Mouse (Mus musculus) NIH3T3 (cell line): Measurements from ENCODE around the gene Pdap1.
"Not testable (repeated sequence)": the region's sequence is repeated elsewhere in the genome, so short reads cannot be mapped to it uniquely, and the experiment has no call there.

ENCODE experiments used
- DNase-seq: peaks from one replicate; pipeline ENCODE4 v3.0.0-alpha.2; 2012; ENCODE audit warnings: low read depth

The Pdap1 gene

DNA sequence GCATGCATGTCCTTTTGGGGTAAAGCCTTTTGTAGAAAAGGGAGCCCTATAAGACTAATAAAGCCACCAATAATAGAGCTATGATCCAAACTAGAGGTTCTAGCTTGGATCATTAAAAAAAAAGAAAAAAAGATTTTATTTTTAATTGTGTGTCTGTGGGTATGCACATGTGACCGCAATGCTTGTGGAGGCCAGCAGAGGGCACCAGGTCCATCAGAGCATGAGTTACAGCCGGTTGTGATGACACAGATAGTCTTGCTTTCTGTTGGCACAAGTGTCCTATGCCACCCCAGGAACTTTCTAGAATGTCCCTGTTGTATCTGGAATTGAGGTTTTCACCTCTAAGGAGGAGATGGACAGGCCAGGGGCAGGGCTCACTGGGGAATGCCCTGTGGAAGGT is 20.7 kb downstream of the Pdap1 start:
- peak; percentile 39 for DNase-seq

DNA sequence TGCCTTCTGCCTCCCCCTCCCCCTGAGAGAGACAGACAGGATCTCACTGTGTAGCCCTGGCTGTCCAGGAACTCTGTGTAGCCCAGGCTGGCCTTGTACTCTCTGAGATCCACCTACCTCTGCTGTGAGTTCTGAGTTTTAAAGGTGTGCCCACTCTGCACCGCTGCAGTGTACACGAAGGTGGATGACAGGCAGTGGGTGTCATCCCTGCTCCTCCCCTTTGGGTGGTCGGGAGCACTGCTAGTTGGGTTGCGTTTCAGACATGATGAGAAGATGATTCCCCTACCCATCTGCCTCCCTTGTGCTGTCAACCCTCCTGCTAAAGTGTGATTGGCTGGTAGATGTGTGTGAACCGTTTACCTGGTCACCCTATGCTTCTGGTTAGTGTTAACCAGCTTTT is 21.6 kb downstream of the Pdap1 start:
- no peak for DNase-seq

DNA sequence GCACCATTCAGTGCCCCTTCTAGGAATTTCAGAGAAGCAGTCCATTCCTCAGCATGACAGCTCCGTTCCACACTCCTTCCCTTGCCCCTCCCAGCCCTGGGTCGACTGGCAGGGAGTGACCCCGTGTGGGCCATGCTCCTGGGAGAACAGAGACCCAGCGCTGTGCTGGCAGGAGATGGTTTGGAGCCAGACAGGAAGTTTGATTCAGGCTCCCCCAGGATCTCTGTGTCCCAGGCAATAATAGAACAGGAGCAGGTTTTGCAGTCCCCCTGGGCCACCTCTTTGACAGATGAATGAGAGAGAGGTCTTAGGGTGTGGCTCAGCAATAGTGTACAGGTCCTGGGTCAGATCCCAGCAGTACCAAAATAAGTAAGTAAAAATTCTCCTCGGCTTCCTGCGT is 22.0 kb downstream of the Pdap1 start:
- DNase-seq = no peak

DNA sequence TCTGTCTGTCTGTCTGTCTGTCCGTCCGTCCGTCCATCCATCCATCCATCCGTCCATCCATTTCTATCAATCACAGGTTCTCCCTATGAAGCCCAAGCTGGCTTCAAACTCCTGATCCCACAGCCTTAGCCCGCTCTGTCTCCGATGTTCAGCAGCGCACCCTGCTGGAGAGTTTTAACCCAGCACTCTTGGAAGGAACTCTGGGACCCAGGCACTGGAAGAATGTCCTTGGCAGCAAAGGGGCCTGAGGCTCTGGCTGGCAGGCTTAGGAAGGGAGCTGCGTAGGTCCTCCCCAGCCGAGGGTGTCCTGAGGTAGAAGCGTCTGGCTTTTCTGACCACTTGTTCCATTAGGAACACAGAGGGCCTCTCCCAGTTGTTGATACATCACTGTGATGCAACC is 23.1 kb downstream of the Pdap1 start:
- peak; percentile 87 for DNase-seq

DNA sequence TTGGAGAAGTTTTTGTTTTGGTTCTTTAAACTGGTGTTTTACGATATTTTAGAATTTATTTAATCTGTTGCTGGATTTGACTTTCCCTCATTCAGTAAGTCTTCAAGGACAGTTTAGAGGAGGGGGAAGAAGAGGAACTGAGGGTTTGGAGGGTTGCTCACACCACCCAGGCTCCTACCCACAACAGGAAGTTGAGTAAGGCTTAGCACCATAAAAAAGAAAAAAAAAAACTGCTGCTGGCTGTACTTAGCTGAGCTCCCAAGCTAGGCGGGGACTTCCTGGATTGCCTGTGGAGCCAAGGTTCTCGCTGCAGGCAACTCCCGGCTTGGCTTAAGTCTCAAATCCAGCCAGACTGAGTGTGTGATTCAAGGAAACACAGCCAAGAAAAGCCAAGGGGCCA is 23.7 kb downstream of the Pdap1 start:
- DNase-seq = peak; percentile 92

DNA sequence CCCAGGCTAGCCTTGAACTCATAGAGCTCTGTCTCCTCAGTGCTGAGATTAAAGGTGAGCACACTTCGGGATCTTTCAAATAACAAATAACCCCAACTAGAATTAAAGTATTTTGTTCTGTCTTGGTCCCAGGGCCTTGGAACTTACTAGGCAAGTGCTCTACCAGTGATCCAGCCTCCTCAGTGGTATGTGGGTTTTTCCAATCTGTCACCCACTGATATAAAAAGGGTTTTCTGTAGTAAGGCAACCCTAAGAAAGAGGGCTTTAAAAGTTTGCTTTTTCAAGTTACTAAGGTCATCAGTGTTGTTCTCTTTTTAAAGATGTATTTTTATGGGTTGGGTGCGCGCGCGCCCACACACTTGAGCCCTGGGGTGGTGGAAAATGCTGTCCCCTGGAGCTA is 24.3 kb downstream of the Pdap1 start:
- no peak for DNase-seq

DNA sequence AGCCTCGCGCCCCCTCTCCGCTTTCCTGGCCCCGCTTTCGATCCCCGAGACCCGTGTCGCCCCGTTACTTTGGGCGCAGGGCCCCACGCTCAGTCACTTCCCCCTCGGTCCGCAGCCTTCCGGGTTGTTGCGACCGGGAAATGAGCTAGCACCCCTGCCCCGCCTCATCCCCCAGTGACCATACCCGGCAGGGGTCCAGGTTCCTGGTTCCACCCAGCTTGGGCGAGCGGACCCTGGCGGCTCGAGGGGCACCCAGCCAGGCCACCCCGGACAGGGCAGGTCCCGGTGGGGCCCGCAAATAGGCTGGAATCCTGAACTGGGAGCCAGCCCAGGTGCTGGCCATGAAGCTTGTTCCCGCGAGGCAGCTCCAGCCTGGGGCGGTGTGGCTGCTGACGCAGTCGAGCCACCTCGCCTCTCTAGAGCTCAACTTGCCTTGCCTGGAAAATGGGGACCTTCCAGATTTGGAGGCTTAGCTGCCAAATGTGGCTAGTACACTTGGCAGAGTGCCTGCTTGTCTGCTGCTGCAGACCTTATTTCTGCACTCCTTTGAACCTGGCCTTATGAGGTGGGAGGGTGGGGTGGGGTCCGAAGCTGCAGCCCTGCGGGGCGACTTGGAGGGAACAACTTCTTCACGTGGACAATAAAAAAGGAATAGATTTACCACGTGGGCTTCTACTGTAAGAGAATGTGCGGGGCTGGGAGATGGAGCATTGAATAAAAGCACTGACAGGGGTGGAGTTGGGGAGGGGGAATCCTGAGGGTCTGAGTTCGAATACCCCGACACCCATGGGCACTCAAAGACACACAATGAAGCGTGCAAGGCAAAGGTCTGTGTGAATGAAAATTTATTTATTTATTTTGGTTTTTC is 25.2 kb downstream of the Pdap1 start:
- DNase-seq = peak; percentile 80

DNA sequence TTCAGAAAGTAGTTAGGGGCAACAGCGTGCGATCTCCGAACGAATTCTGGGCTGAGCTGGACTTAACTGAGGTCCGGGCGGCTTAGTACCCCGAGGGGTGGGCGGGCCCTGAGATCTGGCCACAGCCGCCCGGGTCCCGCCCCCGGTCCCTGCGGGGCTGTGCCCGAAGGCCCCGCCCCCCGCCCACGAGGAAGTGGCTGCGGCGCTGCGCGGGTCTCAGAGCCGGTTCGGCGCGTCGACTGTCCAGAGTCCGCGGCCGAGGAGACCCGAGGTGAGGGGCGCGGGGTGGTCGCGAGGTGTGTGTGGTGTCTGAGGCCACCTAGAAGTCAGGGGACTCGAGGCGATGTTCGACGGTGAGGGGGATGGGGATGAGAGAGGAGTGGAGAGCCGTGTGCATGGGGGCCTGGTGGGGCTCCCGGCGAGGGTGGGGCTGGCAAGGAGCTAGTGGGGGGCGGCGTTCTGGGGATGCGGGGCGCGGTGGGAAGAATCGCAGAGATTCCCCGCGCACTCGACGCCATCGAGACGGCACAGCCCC is 25.9 kb downstream of the Pdap1 start, which contains the start of gene Arpc1b:
Gene Arpc1b, plus strand, starts transcription at position 145 of the 535 bp plus-strand sequence.
- DNase-seq = peak; percentile 91

DNA sequence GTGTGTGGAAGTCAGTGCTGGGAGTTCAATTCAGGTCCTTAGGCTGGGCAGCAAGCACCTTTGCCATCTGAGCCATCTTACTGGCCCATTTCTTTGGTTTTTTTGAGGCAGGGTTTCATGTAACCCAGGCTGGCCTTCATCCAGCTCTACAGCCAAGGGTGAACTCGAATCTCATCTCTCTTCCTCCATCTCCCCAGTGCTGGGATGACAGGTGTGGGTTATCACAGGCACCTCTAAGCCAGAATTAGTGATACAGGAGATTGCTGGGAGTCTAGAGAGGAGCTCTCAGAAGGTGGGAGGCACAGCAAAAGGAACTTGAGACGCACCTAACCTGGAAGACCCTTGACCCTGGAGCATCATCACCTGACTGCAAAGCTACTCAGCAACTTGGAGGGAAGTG is 26.6 kb downstream of the Pdap1 start:
- peak; percentile 47 for DNase-seq

DNA sequence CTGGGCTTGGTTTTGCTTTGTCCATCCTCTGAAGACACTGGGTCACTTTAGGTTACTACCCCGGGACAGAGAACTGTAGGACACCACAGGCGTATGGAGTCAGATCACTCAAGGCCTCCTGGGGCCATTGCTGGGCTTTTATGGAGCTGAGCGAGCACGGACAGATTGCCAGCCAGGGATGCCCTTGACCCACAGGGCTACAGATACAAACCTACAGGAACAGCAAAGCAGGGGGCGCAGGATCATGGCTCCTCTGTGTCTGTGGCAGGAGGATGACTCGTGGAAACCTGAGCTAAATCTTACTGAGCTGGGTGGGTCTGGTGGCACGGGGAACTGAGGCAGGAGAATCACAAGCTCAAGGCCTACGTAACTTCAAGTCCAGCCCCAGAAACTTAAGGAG is 27.5 kb downstream of the Pdap1 start:
- no peak for DNase-seq

DNA sequence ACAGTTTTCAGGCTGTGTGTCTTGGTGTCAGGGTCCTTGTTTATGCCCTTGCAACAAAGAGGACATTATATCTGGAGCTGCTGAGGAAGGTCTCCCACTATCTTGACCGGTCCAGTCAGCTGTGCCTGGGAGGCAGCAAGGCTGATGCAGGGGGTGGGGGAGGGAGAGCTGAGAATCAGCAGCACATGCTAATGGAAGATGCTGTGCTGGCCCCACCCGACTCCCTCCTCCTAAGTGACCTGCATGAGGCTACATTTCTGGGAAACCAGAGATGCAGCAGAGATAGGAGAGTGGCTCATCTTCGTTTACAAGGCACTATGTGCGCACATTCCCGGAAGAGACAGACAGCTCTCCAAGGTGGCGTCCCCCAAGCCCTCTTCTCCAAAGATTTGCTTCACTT is 29.6 kb downstream of the Pdap1 start:
- no peak for DNase-seq

DNA sequence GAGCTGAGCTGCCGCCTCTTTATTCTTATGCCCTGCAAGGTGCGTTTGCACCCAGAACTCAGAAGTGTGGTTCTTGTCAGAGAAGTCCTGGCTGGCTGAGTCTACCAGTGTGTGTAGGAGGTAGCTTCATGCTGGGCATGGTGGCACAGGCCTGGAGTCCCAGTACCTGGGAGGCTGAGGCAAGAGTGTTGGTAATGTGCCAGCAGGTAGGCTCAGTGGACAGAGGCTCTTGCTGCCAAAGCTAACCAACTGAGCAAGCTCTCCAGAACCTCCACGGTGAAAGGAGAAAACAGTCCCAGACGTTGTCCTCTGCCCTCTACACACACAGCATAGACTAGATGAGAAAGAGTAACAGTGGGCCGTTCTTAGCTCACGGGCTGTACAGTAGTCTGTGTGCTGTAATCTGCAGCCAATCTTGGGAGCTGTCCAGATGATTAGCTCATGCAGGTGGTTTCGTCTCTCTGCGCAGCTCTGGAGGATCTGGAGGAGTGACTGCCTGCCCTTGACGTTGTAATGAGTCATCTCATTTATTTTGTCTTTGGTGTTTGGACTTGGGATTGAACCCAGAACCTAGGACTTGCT is 34.3 kb downstream of the Pdap1 start:
- no peak for DNase-seq

DNA sequence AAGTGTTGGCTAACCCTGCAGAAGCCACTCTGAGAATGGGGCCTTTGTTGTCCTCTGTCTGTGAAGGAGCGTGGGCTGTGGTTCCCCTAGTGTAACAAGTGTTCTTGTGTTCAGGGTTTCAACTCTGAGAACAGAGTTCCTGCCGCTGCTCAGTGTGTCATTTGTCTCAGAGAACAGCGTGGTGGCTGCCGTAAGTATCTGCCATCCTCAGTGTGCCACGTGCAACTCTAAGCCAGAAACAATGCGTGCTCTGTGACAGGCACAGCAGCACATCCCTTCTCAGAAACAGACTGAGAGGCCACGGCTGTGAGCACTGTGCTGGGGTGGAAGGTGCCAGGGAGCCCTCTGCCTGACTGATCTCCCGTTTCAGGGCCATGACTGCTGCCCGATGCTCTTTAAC is 35.7 kb downstream of the Pdap1 start:
- no peak for DNase-seq

DNA sequence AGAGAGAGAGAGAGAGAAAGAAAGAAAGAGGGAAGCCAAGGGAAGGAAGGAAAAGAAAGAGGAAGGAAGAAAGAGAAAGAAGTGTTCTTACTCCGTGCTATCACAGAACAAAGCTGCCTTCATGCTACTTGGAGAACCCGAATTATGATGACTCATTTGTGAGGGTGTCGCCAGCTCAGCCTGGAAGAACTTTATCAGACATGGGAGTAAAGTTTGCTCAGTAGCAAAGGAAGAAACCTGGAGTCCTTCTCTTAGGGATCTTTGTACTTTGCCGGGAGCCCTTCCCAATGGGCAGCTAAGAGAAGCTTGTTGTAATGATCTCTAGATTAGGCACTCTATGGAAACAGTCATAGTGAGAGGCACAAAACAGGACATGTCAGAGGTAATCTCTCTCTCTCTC is 37.3 kb downstream of the Pdap1 start:
- DNase-seq = peak; percentile 67

DNA sequence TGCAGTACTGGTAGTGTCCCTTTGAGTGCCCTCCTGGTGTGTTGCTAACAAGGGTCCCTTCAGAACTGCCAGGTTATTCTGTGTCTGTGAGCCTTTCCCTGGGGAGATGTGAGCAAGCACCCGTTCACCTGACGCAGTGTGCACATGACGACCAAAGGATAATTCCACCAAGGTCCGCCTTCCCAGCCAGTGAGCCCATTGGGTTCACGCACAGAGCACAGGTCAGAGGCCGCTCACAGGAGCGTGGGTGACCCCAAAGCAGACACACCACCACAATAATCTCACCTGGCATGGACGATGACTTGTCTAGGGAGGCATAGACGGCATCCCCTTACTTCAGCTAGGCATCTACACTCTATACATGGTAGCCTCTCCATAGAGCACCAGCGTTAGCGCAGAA is 38.6 kb downstream of the Pdap1 start:
- not testable (repeated sequence) for DNase-seq

DNA sequence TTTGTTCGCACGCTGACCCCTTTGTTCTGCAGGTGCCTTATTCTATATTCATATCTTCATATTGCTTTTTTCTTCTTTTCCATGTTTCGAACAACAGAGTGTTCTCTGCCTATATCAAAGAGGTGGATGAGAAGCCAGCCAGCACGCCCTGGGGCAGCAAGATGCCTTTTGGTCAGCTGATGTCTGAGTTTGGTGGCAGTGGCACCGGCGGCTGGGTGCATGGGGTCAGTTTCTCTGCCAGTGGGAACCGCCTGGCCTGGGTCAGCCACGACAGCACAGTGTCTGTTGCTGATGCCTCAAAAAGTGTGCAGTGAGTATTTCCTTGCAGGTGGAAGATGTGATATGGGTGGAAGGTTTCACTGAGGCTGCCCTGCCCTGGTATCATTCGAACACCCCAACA is 39.1 kb downstream of the Pdap1 start:
- no peak for DNase-seq

DNA sequence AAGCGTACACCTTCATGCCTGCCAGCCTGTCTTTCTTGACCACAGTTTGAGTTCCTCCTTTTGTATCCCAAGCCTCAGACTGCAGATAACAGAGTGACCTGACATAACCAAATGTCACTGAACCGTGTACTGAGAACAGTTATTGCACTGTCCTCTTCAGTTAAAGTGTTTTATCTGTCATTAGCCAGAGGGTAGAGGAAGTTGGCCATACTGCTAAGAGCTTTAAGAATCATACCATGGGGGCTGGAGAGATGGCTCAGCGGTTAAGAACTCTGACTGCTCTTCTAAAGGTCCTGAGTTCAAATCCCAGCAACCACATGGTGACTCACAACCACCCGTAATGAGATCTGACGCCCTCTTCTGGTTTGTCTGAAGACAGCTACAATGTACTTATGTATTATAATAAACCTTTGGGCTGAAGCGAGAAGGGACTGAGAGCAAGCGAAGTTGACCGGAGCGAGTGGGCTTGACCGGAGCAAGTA is 41.7 kb downstream of the Pdap1 start:
- no peak for DNase-seq

DNA sequence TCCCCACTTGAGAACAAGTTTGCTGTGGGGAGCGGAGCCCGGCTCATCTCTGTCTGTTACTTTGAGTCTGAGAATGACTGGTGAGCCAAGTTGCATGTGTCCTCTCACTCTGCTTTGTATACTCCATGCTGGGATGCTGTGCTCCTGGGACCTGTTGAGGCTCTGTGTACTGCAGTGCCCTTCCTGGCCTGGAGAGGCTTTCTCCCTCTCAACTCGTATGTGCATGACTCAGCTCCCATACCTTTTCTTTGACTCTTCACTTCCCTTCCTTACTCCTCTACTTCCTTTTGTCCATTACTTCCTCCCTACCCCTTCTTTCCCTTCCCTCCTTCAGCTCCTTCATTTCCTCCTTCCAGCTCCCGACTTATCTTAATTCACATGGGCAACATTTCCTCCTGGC is 43.8 kb downstream of the Pdap1 start:
- no peak for DNase-seq

DNA sequence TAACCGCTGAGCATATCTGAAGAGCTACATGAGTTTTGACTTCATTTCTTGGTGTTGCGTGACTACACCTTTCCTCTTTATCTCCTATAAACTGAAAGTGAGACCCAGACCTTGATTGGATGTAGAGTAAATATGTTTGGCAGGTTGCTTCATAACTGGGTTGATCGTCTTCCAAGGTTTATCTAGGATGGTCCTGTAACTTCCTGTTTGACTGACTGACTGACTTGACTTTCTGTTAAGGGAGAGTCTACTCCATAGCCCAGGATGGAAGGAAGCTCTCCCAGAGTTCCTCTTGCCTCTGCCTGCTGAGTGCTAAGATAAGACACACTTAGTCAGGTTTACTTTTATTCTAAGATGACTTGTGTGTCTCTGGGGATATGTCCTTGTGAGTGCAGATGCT is 50.2 kb downstream of the Pdap1 start:
- no peak for DNase-seq

DNA sequence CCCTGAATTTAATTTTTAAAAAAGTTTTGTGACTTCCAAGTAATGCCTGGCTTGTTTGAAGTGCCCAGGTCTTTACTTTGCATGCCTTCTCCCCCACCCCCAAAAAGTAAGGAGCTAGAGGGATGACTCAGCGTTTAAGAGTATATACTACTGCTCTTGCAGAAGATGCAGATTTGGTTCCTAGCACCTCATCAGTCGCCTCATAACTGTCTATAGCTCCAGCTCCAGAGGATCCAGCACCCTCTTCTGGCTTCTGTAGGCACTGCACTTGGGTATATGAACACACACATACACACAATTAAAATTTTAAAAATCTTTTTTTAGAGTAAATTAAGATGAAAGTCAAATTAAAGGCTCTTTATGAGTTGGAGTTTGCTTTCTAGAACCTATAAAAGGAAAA is 51.9 kb downstream of the Pdap1 start:
- DNase-seq = no peak

DNA sequence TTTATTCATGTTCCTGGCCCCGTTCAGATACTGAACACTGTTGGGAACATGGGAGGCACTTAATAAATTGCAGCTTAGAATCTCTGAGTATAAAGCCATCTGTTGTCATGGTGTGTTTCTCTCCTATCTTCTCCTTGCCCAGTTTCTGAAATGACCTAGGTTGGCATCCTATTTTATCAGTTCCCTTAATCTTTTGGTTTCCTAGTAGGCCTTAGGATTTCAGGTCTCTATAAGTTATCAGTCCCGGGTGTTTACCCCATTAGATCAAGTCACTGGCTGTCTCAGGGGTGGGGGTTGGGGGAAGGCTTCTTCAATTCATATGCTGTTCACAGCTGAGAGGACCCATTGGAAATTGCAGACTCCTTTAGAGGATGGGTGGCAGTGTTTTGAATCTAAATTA is 55.2 kb downstream of the Pdap1 start:
- no peak for DNase-seq

DNA sequence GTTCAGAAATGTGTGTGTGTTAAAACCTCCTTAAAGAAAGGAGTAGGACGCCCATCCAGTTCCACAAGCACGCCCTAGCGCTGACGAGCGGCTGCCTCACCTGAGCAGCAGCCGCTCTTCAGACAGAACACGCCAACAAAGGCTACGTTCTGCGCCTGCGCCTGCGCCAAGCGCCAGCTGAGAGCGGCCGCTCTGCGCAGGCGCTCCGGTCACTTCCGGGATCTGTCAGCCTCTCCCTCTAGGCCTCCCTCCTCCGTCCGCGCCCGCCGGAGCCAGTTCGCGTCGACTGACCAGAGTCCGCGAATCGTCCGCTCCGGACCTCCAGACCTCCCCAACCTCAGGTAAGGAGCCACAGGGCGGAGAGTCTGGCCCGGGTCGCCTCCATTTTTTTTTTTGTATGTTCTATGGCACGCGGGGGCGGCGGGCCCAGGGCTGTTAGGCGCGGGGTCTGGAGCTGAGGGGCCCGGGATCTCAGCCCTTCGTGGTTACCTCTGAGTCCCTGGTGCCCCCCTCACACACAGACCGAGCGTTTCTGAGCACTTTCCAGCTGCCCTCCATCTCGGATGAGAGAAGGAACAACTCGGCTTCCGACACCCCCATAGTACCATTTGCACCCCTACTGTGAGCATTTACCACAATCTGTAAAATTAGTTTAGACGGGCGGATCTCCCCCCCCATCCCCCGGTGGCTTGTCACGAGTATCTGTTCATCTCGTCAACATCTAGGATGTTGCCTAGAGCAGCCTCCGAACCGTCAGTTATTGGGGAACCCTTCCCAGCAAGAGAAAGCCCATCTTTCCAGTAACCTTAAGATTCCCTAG is 56.2 kb downstream of the Pdap1 start, which contains the start of the genes Arpc1a and Kpna7:
Gene Arpc1a, plus strand, starts transcription at position 199 of the 820 bp plus-strand sequence.
Gene Kpna7, minus strand, starts transcription at position 399 of the 820 bp plus-strand sequence.
- peak; percentile 98 for DNase-seq
